Mouse (Mus musculus) hindbrain, embryonic 12.5 days (tissue): ENCODE results near the gene Htra1. TPM values are rescaled to one million over a fixed set of nuclear protein-coding genes. Genes with fewer than 3 reads are reported as not detected.

Experiments
- ATAC-seq: fragments of 200-750 bp; cut with Nextera tagmentation; 2 replicates; pipeline ENCODE4 v1.8.0; 2017; ENCODE audit warnings: moderate TSS enrichment; ENCODE audit not compliant: low FRiP score
- H3K27ac ChIP-seq: fragments of 300-500 bp; sonication (generic); 2 replicates; pipeline ENCODE4 v1.5.1; 2016; ENCODE audit warnings: mild to moderate bottlenecking
- H3K27me3 ChIP-seq: fragments of 300-500 bp; sonication (generic); 2 replicates; pipeline ENCODE4 v1.6.1; 2016; ENCODE audit warnings: mild to moderate bottlenecking
- H3K36me3 ChIP-seq: fragments of 300-500 bp; sonication (generic); 2 replicates; pipeline ENCODE4 v1.6.1; 2016; ENCODE audit warnings: mild to moderate bottlenecking
- H3K4me1 ChIP-seq: fragments of 300-500 bp; sonication (generic); 2 replicates; pipeline ENCODE4 v1.6.1; 2016
- H3K4me2 ChIP-seq: fragments of 300-500 bp; sonication (generic); replicated peaks from 2 replicates; pipeline ENCODE4 v1.6.1; 2016; ENCODE audit warnings: mild to moderate bottlenecking
- H3K4me3 ChIP-seq: fragments of 300-500 bp; sonication (generic); 2 replicates; pipeline ENCODE4 v1.5.1; 2016; ENCODE audit warnings: mild to moderate bottlenecking
- H3K9ac ChIP-seq: fragments of 300-500 bp; sonication (generic); 2 replicates; pipeline ENCODE4 v1.6.1; 2016; ENCODE audit warnings: mild to moderate bottlenecking, moderate library complexity
- H3K9me3 ChIP-seq: fragments of 300-500 bp; sonication (generic); replicated peaks from 2 replicates; pipeline ENCODE4 v1.6.1; 2016; ENCODE audit warnings: mild to moderate bottlenecking
- WGBS: fragments of 180-500 bp; shearing (Covaris S2); methylation state at CpG from one replicate; pipeline ENCODE4 v1.1.7; 2016; 5-methylcytosine and 5-hydroxymethylcytosine counted together
- polyA plus RNA-seq: library from polyadenylated mRNA; unstranded; fragments of >200 nt; fragmentation: Nextera tagmentation; extraction: Ambion mirVana; gene quantifications from 2 replicates; pipeline ENCODE4 v1.2.1, GENCODE M21; 2016

The Htra1 gene
- polyA plus RNA-seq, 1 experiment from 2014 or later: 19.0 TPM

DNA sequence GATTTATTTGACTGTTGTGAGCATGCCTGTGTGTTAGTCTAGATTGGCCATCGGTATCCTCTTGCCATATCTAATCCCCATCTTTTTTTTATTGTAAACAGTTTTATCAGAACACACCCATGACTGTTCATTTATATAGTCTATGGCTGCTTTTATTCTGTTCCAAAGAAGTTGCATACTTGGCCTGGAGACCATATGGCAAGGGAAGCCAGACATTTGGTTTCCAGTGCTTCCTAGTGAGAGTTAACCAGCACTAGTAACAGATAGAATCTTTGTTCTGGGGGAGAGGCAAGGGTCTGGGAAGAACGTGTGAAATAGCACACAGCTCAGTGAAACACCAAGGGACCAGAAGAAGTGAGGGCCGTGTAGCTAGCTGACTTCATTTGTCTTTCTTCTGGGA lies 33.6 kb downstream of the Htra1 start:
- Histone ChIP-seq H3K4me2 (no peak overlapping the region), H3K4me3 (no peak overlapping the region), H3K9ac (no peak overlapping the region), H3K9me3 (no peaks in the 10 kb centered on the region), H3K27me3 (no peaks in the 10 kb centered on the region; the same call in 1 of the 2 replicates), H3K27ac (no peak overlapping the region), H3K4me1 (peaks cover 12% of the 10 kb centered on the region), H3K36me3 (no peaks in the 10 kb centered on the region)
- WGBS: 61% methylated on average over 3 of the region's 3 CpGs
- ATAC-seq: no peak

DNA sequence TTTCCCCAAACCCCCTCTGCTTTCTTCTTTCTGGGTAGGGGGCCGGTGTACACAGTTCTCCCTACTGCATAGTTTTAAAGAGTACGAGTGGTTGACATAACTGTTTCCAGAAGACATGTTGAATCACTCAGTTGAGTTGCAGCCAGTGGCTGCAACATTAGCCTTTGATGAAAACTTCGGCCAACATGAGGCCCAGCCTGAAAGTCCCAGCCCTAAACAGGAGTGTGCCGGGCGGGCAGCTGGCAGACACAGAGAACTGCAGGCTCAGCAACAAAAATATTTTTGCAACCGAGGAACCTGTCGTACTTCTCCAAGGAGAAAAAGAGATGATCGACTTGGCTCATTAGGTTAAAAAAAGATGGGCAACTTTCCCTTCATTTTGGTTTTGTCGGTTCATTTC lies 36.9 kb downstream of the Htra1 start:
- no peak overlapping the region for H3K4me2 ChIP-seq
- H3K4me3 ChIP-seq: no peak overlapping the region
- no peaks in the 10 kb centered on the region for H3K36me3 ChIP-seq
- H3K4me1 ChIP-seq: no peaks in the 10 kb centered on the region; the same call in 1 of the 2 replicates
- H3K9me3 ChIP-seq: no peaks in the 10 kb centered on the region
- no peak overlapping the region for H3K27ac ChIP-seq
- no peaks in the 10 kb centered on the region; the same call in 1 of the 2 replicates for H3K27me3 ChIP-seq
- no peak overlapping the region for H3K9ac ChIP-seq
- no peak for ATAC-seq
- WGBS: 80% methylated on average over 9 of the region's 9 CpGs

DNA sequence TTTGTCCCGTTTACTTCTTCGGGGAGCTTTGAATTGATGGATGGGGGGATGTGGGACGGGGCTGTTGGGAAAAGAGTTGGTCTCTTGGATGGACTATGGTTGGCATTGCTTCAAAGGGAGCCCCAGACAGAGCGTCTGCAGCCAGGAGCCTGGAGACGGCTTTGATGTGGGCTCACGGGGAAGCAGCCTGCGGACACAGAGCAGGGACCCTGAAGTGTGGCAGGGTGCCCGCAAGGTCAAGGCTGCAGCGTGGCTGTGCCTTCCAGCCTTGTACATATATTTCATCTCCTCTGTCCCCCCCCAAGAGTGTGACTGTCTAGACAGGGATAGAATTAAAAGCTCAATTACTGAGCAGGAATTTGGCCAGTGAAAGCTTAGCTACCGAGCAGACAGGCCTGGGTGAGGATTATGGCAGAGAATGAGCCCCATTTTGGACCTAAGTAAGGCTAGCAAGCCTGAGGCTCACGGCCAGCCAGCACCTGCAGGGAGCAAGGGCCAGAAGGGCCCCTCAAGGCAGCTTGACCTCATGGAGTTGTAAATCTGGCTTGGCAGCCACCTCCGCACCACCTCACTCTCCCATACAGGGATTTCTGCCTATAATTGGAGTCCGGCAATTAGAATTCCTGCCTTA lies 40.5 kb downstream of the Htra1 start:
- Histone ChIP-seq H3K4me3 (no peak overlapping the region), H3K36me3 (no peaks in the 10 kb centered on the region), H3K27ac (no peak overlapping the region), H3K4me2 (no peak overlapping the region), H3K9ac (no peak overlapping the region), H3K9me3 (no peaks in the 10 kb centered on the region), H3K27me3 (no peaks in the 10 kb centered on the region; the same call in 1 of the 2 replicates), H3K4me1 (no peaks in the 10 kb centered on the region; the same call in 1 of the 2 replicates)
- no peak for ATAC-seq
- WGBS: 71% methylated on average over 13 of the region's 13 CpGs

DNA sequence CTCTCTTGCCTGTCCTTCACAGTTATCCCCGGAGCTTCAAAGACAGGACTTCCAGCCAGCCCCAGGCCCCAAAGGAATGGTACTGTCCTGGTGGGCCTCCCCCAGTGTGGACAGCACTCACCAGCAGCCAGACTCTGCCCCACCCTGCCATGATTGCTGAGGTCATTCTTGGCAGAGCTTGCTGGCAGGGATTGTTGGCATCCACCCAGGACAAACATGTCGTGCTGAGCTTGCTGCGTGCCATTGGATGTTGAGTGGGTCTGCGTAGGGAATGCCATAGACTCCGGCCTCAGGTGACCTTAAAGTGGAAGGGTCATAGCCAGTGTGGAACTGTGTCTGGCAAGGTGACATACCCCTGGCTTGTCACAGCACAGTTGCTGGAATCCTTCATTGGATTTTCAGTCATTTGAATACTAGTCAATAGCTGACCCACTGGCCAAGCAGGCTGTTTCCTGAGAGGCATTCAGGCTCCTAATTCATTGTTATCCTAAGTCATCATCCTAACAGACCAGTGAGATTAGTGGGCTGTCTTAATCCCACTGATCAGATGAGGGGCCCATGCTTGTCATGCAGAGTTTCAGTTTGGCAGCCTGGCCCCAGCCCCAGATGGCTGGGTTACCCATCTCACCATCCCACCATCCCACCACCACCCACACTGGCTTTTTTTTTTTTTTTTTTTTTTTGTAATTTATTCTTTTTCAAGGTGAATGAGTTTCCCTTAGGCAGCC lies 42.0 kb downstream of the Htra1 start:
- no peaks in the 10 kb centered on the region; the same call in 1 of the 2 replicates for H3K27me3 ChIP-seq
- no peaks in the 10 kb centered on the region for H3K9me3 ChIP-seq
- H3K9ac ChIP-seq: no peak overlapping the region
- no peak overlapping the region for H3K27ac ChIP-seq
- ATAC-seq: peak; percentile 29; the same call in 1 of the 2 replicates
- H3K4me2 ChIP-seq: no peak overlapping the region
- H3K4me3 ChIP-seq: no peak overlapping the region
- H3K36me3 ChIP-seq: no peaks in the 10 kb centered on the region
- 76% methylated on average over 5 of the region's 5 CpGs for WGBS
- peaks cover 5% of the 10 kb centered on the region; the same call in 1 of the 2 replicates for H3K4me1 ChIP-seq

DNA sequence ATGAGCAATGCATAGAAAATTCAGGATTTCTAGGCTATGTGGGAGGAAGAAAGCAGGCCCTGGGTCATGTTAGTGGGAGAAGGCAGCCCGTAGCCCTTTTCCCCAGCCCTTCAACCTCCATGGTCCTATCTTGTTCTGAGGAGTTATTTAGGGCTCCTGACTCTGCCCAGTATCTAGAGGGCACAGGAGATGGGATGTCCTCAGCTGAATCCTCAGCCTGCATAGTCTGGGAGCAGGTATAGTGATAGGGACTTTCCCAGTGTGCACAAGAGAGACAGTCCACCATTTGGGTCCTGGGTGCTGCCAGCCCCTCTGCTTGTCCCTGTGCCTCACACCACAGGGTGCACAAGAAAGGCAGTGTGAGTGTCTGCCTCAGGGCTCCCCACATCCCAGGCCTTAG lies 42.6 kb downstream of the Htra1 start:
- Histone ChIP-seq H3K27ac (no peak overlapping the region), H3K4me3 (no peak overlapping the region), H3K4me2 (no peak overlapping the region), H3K36me3 (no peaks in the 10 kb centered on the region), H3K9me3 (no peaks in the 10 kb centered on the region), H3K9ac (no peak overlapping the region), H3K4me1 (peaks cover 5% of the 10 kb centered on the region; the same call in 1 of the 2 replicates), H3K27me3 (no peaks in the 10 kb centered on the region; the same call in 1 of the 2 replicates)
- ATAC-seq: no peak
- WGBS: 86% methylated on average over 1 of the region's 1 CpGs

DNA sequence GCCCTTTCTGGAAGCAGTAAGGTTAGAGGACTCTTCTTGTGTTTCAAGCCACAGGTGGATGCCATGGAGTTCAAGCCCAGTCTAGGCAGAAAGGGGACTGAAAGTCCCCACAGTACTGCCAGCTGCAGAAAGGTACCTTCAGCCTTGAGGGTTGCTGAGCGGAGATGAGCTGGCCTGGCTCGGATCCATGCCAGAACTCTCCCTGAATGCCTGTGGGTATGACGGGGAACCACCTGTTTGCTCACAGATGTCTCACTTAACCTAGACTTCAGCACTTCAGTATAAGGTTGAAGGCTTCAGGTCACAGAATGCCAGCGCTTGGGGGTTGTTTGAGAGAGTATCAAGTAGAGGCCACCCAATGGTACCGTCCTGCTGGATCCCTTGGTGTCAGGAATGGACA lies 44.2 kb downstream of the Htra1 start:
- Histone ChIP-seq H3K27ac (no peak overlapping the region), H3K27me3 (no peaks in the 10 kb centered on the region), H3K36me3 (no peaks in the 10 kb centered on the region), H3K9ac (no peak overlapping the region), H3K4me3 (no peak overlapping the region), H3K4me1 (peaks cover 5% of the 10 kb centered on the region; the same call in 1 of the 2 replicates), H3K9me3 (no peaks in the 10 kb centered on the region), H3K4me2 (no peak overlapping the region)
- ATAC-seq: no peak
- WGBS: 92% methylated on average over 5 of the region's 5 CpGs

DNA sequence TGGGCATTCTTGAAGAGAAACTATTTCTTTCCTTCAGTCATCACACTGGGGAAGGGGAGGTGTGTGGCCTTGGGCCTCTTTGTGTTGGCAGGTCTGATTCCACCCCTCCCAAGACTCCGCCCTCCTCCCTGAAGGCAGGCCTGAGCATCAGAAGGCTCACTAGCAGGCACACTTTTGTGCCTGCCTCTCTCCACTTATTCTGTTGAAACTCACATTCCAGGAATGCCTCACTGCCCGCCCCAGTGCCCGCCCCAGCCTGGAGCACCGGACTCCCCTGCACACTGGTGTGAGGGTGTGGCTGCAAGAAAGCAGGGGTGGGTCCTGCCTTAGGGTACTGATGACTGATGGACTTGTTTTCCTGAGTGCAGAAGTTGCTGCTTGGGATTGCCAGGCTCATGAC lies 46.5 kb downstream of the Htra1 start:
- WGBS: 33% methylated on average over 4 of the region's 4 CpGs
- ATAC-seq: no peak
- no peak overlapping the region for H3K27ac ChIP-seq

DNA sequence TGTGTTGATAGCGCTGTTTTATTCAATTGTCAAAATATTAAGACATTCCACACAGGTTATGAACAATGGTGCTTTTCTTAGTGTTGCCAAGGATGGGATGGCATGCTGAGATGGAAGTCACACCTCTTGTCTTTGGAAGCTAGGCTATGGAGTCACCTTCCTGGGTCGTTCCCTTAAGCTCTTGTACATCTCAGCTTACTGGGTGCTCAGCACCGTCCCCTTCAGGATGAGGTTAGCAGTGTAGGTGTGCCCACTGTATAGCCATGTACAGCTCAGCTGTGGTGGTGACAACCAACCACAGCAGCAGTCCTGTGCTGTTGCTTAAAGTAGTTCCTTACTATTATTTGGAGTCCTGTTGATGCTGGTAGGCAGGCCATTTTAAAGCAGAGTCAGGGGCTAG lies 47.0 kb downstream of the Htra1 start:
- ATAC-seq: no peak
- WGBS: 79% methylated on average over 3 of the region's 3 CpGs
- no peaks in the 10 kb centered on the region for H3K9me3 ChIP-seq
- H3K36me3 ChIP-seq: no peaks in the 10 kb centered on the region
- no peak overlapping the region for H3K4me2 ChIP-seq
- H3K9ac ChIP-seq: no peak overlapping the region
- H3K4me1 ChIP-seq: peaks cover 5% of the 10 kb centered on the region; the same call in 1 of the 2 replicates
- no peaks in the 10 kb centered on the region for H3K27me3 ChIP-seq
- no peak overlapping the region for H3K4me3 ChIP-seq
- no peak overlapping the region for H3K27ac ChIP-seq

More for the DNA sequence above, 46.5 kb downstream of the Htra1 start:
- H3K9me3 ChIP-seq: no peaks in the 10 kb centered on the region
- H3K4me1 ChIP-seq: peaks cover 5% of the 10 kb centered on the region; the same call in 1 of the 2 replicates
- H3K36me3 ChIP-seq: no peaks in the 10 kb centered on the region
- H3K9ac ChIP-seq: no peak overlapping the region
- no peaks in the 10 kb centered on the region for H3K27me3 ChIP-seq
- H3K4me2 ChIP-seq: no peak overlapping the region
- no peak overlapping the region for H3K4me3 ChIP-seq

DNA sequence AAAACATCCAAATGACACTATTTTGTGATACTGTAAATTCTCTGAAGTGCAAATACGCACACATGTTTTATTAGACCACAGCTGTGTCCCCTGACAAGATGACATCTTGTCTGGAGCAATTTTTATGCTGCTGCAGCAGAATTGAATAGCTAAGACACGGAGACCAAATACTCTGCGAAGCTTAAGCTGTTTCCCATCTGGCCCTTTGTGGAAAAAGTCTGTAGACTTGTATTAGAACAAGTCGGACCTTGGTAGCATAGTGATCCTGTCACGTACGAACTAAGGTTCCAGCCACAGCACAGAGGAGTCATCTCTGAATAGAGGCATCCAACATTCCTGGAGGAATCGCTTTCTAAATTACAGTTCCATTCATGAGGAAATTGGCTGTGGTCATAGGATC lies 48.4 kb downstream of the Htra1 start:
- Histone ChIP-seq H3K4me3 (no peak overlapping the region), H3K27me3 (no peaks in the 10 kb centered on the region), H3K4me1 (peaks cover 5% of the 10 kb centered on the region; the same call in 1 of the 2 replicates), H3K9ac (no peak overlapping the region), H3K27ac (no peak overlapping the region), H3K36me3 (no peaks in the 10 kb centered on the region), H3K9me3 (no peaks in the 10 kb centered on the region), H3K4me2 (no peak overlapping the region)
- 83% methylated on average over 7 of the region's 7 CpGs for WGBS
- ATAC-seq: no peak

DNA sequence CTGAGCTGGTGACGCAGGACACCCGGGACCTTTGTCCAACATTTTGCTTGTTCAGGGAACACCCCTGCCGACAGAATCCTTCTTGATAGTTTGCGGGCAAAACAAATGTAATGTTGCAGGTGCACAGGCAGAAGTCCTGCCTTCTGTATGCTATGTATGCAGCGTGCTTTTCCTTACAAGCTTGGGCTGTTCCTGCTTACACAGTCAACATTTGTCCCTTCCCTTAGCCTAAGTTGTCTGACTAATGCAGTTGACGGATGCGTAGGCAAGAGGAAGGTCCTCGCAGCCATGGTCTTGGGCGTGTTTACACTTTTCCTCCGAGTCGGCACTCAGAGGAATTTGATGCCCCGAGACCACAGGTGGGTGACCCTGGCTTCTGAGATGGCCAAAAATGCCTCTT lies 49.3 kb downstream of the Htra1 start:
- 76% methylated on average over 12 of the region's 12 CpGs for WGBS
- Histone ChIP-seq H3K36me3 (no peaks in the 10 kb centered on the region), H3K4me3 (no peak overlapping the region), H3K4me2 (no peak overlapping the region), H3K4me1 (peaks cover 5% of the 10 kb centered on the region; the same call in 1 of the 2 replicates), H3K27me3 (no peaks in the 10 kb centered on the region), H3K9me3 (no peaks in the 10 kb centered on the region), H3K9ac (no peak overlapping the region), H3K27ac (no peak overlapping the region)
- no peak for ATAC-seq

DNA sequence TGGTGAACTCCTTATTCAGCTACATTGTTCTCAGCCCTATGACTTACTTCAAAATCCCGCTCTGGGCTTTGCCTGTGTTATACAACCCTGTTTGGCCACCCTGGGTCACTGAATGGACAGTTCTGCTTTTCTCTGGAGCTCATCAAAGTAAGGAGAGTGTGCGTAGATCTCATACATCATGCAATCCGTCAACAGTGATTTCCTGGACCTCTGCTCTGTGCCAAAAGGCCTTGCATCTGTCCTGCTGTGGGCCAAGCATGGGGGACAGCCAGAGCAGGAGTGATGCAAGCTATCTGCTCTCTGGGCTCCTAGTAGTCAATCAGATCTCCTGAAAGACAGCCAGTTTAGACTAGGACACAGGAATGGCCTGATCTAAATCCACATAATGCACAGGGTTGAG lies 49.8 kb downstream of the Htra1 start:
- no peaks in the 10 kb centered on the region for H3K36me3 ChIP-seq
- H3K4me3 ChIP-seq: no peak overlapping the region
- H3K4me1 ChIP-seq: peaks cover 5% of the 10 kb centered on the region; the same call in 1 of the 2 replicates
- no peak overlapping the region for H3K4me2 ChIP-seq
- no peak overlapping the region for H3K9ac ChIP-seq
- no peak for ATAC-seq
- no peaks in the 10 kb centered on the region for H3K9me3 ChIP-seq
- no peaks in the 10 kb centered on the region for H3K27me3 ChIP-seq
- H3K27ac ChIP-seq: no peak overlapping the region
- 77% methylated on average over 3 of the region's 3 CpGs for WGBS

DNA sequence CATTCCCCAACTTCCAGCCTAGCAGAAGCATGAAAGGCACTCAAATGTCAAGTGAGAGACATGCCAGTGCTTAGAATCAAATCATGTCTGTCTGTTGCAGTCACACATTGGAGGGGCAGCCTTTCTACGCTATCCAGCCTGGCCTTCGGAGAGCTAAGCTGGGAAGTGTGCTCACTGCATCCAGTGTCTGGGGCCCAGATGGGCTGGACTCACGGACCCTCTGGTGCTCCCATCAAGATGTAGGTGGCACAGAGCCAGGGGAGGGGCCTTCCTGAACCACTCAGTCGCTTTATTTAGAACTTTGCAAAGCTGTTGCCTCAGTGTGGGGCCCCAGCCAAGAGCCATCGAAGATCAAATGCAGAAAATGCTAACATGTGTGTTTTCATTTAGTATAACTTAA lies 52.2 kb downstream of the Htra1 start:
- no peak overlapping the region for H3K4me2 ChIP-seq
- no peak overlapping the region for H3K9ac ChIP-seq
- 72% methylated on average over 5 of the region's 5 CpGs for WGBS
- no peaks in the 10 kb centered on the region for H3K9me3 ChIP-seq
- H3K4me1 ChIP-seq: no peaks in the 10 kb centered on the region
- no peaks in the 10 kb centered on the region for H3K27me3 ChIP-seq
- no peak for ATAC-seq
- H3K27ac ChIP-seq: no peak overlapping the region
- H3K36me3 ChIP-seq: no peaks in the 10 kb centered on the region
- no peak overlapping the region for H3K4me3 ChIP-seq
